Mouse (Mus musculus): ENCODE measurements around the gene Galnt15.

Galnt15 gene

DNA sequence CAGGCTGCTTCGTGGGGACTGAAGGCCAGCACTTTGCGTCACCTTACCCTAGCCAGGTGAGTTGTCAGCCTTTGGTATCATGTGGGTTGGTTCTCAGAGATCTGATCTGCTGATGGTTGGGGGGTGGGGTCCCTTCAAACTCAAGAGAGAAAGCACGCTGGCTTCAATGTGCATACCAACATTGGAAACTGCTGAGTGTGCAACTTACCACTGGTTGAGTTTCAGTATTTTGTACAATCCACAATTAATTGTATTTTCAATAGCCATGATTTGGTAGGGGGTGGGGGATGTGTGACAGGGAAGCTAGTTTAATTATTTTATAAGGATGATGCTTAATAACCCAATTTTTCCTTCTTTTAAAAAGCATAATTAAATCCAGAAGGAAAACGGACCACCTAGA, 62.9 kb downstream of the Galnt15 start:
- DNase-seq = no peak

DNA sequence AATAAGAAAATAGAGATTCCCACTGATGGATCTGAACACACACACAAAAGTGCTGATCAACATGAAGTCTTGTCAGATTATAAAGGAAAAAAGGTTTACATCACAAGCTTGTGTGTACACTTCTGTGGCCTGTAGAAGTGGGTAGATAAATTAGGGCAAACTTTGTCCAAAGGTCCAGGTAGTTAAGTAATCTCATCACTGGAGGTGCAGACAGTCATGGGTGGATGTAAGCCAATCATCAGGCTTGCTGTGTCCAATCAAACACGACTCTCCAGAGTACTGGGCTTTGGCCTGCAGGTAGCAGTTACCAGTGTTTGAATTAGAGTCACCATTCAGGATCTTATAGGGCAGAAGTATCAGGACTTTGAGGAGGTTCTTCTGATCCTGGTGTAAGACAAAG, 64.2 kb downstream of the Galnt15 start:
- DNase-seq = no peak

DNA sequence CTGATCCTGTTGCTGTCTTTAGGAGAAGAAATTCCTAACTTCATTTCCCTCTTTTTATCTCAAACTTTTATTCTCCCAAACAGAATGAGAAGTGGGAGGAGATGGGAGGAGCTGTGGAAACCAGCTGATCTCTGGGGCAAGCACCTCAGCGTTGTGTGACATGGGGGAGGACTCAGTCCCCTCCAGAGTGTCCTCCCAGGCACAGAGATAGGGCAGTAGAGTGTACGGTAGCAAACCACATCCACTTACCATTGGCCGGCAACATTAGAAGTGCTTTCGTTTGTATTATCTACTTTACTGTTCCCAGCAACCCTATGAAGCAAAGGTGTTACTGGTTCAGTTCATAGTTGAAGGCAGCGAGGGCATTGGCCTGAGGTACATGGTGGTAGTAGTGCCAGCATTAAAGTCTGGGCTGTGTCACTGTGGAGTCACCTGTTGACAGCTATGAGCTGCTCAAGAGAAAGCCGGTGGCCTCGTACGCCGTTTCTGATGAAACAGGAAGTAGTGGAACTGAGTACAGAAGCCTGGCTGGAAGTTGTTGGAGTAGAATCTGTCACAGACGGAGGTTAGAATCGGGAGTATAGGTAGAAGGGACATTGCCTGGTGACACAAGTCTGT, 64.8 kb downstream of the Galnt15 start:
- DNase-seq = no peak

DNA sequence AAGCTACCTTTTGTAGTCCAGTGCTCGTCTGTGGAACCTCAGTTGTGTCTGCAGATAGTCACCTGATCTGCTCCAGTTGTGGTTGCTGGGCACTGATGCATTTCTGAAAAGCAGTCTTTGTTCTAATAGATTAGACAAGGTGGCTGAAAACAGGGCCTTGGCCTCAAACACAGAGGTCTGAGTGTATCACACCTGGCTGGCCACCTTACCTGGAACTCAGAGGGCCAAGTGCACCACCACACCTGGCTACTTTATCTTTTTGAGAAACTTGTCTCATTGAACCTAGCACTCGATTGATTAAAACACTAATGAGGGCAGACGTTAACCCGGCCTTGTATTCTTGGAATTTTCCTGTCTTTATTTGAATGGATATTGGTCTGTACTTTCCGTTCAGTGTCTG, 66.9 kb downstream of the Galnt15 start:
- no peak for DNase-seq

DNA sequence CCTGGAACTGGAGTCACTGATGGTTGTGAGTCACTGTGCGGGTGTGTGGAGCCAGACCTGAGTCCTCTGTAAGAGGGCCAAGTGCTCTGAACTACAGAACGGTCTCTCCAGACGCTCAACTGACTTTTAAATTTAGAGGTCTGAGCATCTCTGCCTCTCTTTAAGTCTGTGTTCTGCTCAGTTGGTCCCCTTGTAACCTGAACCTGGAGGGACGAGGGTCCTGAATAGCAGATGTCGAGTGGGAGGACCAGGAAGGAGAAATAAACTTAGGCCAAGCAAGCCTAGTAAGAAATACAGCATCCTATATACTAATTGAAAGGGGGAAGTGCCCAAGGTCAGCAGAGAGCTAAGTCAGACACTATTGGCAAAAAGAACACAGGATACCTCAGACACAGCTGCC, 68.0 kb downstream of the Galnt15 start:
- DNase-seq = no peak

DNA sequence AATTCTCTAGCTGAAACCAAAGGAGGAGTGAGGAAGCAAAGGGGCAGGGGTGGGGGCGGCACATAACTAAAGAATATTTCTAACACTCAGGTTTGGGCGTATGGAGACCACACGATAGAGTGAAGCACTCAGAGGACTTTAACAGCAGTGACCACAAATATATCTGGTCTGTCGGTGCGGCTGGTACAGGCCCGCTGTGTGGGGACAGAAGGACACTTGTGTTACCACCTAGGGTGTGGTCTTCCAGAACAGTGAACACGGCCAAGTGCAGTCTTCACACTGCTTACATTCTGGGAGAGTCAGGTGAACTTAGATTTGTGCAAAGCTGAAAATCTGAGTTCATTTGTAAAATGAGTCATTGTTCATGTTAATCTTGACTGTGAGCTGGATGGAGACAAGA, 68.9 kb downstream of the Galnt15 start:
- no peak for DNase-seq

DNA sequence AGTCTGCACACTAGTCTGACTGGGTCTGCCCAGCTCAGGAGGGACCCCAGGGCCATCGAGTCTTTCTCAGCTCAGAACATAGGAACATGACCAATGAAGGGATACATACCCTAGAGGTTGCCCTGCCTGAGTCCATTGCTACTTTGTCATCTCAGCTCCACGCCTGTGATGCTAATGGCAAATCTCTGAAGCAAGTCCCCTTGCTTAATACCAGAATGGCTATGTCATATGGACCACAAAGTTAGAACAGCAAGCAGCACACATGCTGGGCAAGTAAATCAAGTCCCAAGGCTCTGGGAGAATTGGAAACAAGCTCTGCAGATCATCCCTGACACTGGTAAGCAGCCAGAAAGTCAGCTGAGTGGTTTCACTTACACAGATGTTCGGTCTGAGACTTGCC, 70.2 kb downstream of the Galnt15 start:
- DNase-seq = no peak

DNA sequence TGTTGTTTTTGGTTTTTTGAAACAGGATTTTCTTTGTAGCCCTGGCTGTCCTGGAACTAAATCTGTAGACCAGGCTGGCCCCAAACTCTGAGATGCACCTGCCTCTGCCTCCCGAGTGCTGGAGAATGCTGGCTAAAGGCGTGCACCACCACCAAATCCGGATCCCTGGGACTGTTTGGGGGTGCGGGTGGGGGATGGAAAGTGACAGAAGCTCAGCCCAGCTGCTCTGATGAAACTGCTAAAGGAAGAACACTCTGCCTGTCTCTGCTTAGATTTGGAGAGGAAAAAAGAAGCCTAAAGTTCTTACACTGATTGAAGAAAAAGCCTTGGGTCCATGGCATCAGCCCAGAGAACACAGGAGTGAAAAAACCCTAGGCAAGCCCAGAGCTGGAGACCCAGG, 74.8 kb downstream of the Galnt15 start:
- DNase-seq = no peak

DNA sequence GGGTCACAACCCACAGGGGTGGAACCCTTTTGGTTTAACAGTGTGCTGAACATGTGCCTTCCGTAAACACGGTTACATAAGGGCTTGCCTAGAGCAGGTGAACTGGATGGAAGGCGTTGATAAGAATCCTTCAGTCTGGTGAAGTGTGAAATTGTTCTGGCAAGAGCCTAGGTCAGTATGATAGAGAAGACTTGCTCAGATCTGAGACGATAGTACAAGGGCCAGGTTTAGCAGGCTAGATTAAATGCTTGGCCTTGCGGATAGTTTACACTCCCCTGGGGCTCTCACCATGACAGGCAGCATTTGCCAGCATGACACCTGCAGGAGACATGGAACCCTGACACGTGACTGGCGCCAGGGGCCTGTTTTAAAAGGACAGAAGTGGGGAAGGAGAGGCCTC, 76.9 kb downstream of the Galnt15 start:
- DNase-seq = no peak

DNA sequence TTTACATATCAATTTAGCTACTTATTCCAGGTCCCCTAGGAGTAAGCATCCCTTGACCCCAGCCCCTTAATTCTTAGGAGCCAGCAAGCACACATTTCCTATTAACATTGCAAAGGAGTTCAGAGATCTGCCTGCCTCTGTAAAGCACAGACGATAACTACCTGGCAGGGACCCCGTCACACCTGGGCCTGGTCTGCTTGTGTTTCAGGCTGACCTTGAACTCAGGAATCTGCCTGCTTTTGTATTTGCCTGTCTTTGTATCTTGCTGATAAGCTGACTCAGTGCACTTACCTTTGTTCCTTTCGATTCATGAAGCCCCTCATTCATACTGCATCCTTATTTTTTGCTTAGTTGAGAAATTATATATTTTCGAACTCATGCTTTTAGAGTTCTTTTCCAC, 78.1 kb downstream of the Galnt15 start:
- DNase-seq = no peak
